Mouse (Mus musculus): ENCODE data around the gene Dgcr6.
"Not testable (repeated sequence)": the region's sequence is repeated elsewhere in the genome, so short reads cannot be mapped to it uniquely, and the experiment has no call there.

Gene Dgcr6

DNA sequence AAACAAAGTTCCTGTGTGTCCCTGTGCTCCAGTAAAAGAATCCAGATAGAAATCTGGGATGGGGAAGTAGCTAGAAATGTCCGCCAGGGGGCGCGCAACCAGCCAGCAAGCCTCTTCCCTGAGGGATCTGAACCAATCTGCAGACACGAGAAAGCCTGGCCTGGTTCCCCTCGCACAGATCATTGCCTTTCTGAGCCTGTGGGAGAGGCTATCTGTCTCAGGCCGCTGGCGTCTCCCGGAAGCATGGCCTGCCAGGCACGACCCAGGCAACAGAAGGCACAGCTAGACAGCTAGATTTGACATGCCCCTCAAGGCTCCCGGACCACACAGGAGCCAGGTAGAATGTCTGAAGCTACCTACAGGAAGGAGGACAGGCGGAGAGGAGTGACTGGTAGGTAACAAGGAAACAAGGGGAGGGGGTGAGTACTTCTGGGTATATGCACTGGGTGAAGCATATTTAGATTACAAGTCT is at the start of gene Dgcr6:
Dgcr6 (plus strand) TSS at position 130 of the 472 bp plus-strand sequence.
- DNase-seq (ENCODE audit: low spot score in 2 of 2), result peak; percentile 14 to 31

DNA sequence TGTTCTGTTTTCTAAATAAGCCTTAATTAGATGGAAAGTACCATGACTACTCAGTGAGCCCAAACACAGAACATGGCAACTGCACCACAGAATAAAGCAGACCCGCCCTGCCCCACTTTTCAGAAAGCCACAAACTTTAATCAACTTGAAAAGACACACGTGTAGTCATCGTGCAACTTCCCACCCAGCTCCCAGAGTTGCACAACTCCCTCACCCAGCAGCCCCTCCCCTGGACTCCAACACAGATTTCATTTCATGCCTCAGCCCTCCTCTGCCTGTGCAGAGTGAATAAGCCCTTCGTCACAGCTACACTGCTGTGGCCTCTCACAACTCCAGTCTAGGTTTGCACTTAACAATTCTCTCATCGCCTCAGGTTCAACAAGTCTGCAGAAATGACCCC is 48.1 kb upstream of the Dgcr6 start:
- no peak for DNase-seq (ENCODE audit: low spot score in 2 of 2)

DNA sequence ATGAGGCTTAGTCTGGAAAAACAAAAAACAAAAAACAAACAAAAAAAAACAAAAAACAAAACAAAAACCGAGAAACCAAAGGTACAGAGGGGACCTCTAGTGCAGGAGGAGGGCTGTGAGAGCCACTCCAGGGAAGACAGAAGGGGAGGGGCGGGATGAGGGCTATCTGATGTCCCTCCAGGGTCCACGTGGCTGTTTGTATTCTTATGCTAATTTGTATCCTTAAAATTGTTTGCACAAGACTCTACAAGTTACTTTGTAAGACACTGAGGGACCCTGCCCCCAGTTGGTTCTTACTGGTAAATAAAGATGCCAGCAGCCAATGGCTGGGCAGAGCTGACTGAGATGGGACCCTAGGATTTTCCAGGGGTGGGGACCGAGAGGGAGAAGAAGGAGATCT is 45.6 kb upstream of the Dgcr6 start:
- no peak for DNase-seq (ENCODE audit: low spot score in 2 of 2)

DNA sequence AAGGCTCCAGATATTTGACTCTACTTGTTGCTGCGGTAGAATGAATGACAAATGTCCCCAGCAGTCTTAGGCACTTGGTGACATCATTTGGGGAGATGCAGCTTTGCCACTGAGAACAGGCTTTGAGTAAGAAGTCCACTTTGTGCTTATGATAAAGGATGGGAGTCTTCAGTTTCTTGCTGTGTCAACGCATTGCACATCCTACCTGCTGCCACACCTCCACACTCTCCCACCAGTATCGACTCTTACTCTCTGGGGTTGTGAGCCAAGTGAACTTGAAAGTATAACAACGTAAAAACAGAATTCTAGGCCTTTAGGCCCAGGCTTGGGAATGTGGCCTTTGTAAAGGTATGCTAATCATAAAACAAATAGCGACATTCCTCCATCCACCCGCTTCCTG is 41.6 kb upstream of the Dgcr6 start:
- no peak for DNase-seq (ENCODE audit: low spot score in 2 of 2)

DNA sequence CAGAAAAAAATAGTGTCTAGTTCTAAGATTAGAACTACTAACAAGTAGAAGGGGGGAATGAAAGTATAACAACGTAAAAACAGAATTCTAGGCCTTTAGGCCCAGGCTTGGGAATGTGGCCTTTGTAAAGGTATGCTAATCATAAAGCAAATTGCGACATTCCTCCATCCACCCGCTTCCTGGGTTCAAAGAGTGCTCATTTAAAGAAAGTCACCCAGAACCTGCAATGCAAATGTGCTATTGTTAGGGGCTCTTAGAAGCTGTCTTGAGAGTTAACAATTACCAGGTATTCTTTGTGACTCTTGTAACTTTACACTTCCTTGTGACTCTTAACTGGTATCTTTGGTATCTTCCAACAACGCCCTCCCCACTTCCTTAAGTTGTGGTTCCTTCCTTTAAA is 36.2 kb upstream of the Dgcr6 start:
- DNase-seq (ENCODE audit: low spot score in 2 of 2), result not testable (repeated sequence)

DNA sequence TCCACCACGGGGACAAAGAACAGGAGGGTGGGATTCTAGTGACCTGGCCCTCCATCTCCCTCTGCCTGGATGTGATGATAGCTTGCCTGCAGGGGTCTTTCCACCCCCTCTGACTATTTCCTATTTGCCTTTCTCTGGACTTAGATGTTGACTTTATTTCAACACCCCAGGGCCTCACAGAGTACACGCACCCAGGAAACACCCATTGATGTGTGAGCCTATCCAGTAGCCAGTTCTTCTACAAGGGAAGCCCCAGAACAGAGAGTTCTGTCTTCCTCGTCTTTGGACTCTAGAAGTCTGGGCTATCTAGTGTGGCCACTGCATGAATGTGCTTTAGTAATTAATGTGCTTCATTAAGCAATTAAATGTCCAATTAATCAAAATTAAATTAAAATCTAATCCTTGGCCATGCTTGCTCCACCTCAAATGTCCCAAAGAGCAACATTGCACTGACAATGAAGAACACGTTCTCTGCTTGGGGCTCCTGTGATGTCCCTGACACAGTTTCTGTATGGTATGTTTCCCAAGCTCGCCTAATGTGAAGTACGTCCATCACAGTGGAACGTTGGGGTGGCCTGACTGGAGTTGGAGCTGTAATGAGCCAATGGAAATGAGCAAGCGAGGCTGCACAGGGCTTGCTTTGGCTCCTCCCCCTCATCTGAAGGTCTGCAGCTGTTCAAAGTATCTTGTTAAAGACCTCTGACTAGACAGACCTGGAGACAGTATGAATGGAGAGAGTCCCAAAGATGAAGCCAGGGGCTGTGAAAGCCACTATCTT is 29.7 kb upstream of the Dgcr6 start:
- no peak for DNase-seq (ENCODE audit: low spot score in 2 of 2)

DNA sequence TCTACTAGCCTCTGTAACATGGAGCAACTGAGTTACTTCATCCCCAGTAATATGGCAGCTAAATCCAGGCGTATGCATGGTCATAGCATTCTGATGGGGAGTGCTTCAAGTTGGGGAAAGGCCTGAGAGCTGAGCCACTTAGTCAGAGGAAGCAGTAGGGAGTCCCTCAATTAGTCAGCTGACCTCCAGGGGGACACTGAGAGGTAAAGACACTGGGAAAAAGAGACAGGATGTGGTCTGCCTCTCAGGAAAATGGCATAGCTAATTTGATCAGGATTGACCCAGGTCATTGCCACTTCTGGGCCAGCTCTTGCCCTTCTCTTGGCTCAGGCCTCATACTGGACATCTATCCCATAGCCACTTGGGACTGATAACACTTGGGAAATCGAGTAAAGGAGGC is 25.3 kb upstream of the Dgcr6 start:
- no peak for DNase-seq (ENCODE audit: low spot score in 2 of 2)

DNA sequence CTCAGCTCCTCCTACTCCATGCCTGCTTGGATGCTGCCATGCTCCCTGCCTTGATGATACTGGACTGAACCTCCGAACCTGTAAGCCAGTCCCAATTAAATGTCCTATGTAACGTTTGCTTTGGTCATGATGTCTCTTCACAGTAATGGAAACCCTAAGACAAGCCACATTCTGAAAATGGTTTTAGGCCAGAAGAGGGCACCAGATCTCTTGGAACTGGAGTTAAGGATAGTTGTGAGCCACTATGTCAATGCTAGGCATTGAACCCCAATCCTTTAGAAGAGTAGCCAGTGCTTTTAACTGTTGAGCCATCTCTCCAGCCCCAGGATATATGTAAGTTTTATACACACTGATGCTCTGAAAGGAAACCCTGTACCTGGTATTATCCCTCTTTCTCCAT is 20.9 kb upstream of the Dgcr6 start:
- DNase-seq (ENCODE audit: low spot score in 2 of 2), result no peak

DNA sequence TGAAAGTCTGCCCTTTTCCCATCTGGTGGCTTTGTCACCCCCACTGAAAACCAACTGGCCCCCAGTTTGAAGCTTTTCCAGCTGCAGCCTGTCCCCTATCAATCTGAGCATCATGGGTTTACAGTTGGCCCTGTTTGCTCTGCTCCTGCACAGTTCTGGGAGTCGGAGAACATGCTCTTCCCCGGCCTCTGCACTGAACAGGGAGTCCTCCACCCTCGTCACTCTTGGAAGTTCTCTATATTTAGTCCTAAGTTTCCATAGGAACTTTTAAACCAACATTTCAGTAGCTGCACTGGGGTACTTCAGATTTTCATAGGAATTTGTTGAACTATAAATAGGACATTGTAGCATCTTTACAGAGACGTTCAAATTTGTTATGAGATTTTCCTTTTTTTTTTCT is 19.4 kb upstream of the Dgcr6 start:
- DNase-seq (ENCODE audit: low spot score in 2 of 2), result no peak

DNA sequence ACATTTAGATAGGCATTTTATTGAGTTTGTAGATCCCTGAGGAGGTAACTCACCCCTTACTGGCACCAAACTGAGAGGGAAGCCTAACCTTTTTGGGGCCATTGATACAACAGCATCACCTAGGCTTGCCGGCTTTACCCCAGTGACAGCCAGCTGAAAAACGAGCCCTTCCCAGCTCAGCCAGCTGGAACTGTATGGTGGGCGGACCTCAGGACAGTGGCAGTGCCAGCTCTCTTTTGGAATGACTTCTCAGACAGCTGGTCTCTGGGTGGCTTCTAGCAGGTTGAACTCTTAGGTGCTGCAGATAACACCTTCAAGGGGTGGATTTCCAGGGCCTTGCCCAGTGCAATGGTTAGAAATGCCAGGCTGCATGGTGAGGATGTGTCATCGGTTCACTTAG is 18.4 kb upstream of the Dgcr6 start:
- DNase-seq (ENCODE audit: low spot score in 2 of 2), result no peak

DNA sequence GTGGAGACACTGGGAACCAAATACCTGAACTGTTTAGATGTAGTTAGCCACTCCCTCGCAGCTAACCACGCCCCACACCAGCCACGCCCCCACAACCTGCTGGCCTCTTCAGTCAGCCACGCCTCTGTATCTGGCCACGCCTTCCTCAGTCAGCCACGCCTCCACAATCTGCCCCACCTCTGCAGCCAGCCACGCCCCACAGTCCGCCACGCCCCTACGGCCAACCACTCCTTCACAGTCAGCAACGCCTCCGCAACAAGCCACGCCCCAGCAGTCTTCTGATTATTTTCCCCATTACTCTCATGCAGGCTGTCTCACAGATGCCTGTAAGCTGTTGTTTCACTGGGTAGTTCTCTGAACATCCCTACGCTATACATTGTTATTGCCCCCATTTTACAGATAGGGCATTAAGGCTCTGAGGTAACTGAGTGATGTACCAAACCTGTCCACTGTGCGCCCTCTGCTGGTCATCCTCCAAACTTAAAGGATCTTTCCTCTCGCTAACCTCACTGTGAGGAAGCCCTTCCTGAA is 16.2 kb upstream of the Dgcr6 start:
- peak; percentile 45 to 51 for DNase-seq (ENCODE audit: low spot score in 2 of 2)

DNA sequence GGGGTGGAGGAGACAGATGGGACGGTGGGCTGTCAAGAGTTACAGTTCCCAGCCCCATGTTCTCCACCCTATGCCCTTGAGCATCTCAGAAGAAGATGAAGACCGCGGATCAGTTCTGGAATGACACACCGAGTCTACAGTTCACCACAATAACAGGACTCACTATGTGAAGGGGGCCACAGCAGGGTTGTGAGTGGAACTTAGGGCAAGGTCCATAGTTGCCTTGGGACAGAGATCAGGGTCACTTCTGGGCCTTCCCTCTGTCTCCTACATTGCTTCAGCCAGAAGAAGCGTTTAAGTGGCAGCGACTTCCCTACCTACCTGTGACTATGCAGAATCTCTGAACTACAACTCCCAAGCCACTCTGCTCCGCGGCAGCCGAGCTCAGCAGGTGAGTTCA is 15.6 kb upstream of the Dgcr6 start:
- DNase-seq (ENCODE audit: low spot score in 2 of 2), result no peak

DNA sequence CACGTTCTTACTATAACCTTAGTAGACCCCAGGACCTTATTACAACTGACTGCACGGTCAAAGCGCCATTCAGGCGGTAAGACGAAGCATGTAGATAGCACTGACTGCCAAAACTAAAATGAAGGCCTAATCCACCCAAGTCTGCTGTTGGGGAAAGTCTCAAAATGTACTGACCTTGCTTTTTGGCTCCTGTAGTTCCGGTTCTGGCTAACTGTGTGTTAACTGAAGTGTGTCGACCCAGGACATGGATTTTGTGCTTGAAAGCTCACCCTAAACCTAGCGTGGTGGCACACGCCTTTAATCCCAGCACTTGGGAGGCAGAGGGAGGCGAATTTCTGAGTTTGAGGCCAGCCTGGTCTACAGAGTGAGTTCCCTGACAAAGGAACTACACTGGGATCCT is 7.7 kb upstream of the Dgcr6 start:
- no peak for DNase-seq (ENCODE audit: low spot score in 2 of 2)

DNA sequence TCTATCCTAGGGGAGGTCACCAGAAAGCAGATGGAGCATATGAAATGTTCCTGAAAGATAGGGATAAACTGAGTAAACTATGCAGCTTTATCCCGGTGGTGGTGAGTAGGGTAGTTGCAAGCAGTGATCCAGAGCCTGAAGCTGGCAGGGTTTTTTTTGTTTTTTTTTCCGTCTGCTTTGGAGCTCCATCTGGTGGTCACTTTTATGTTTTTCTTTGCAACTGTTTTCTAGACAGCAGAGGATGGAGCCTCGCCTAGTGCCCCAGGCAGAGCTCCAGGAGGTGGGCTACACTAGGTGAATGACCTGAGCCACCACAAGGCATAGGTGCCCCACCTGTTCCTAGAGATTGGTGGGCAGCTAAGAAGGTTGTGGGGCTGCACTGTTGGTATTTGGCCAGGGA is 5.0 kb upstream of the Dgcr6 start:
- peak in 1 of 2 experiments; percentile 11 for DNase-seq (ENCODE audit: low spot score in 2 of 2)

DNA sequence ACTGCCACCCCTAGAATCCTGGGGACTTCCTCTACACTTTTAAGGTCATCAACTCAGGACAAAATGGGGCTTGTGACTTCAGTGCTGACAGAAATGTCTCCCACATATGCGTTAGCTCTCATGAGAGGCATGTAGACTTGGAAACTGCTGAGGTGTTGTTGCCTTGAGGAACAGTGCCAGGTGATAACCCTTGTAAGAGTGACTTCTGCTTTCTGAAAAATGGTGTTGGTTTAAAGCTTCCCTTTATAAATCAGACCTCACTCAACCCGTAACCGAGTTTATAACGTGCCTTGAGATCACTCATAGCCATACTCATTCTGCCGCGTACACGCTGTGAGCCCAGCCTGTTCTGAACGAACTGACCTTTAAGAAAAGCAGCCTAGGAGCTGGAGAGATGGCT is 4.6 kb upstream of the Dgcr6 start:
- DNase-seq (ENCODE audit: low spot score in 2 of 2), result peak; percentile 11 to 16

DNA sequence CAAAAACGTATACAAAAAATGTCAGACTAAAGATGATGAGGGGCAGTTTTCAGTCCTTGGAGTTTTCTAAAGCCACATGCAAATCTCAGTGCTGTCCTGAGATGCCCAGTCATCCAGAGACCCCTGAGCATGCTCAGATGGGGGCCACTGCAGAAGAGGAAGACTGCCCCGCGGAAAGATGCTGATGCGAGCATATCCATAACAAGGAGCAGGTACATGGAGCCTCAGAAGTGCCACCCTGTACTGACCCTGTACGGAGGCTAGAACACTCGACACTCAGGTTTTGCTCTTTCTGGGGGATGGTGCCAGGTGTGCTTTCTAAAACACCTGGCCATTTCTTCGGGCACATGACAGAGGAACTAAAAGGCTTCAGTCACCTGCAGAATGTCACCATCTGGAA is 338 bp upstream of the Dgcr6 start:
- no peak for DNase-seq (ENCODE audit: low spot score in 2 of 2)

DNA sequence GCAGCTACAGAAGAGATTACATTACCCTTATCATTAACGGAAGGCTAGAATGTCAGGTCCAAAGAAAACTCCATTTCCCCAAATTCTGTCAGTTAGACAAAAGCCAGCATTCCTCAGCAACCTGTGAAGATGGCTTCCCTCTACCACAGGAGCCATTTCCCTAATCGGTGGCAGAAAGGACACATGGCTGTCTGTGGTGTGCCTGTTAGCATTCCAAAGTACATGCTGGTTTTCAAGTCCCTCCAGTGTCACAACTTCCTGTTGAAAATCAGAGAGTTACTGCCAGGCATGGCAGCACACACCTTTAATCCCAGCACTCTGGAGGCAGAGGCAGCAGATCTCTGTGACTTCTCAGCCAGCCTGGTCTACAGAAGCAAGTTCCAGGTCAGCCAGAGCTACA is 3.6 kb downstream of the Dgcr6 start:
- DNase-seq (ENCODE audit: low spot score in 2 of 2), result no peak

DNA sequence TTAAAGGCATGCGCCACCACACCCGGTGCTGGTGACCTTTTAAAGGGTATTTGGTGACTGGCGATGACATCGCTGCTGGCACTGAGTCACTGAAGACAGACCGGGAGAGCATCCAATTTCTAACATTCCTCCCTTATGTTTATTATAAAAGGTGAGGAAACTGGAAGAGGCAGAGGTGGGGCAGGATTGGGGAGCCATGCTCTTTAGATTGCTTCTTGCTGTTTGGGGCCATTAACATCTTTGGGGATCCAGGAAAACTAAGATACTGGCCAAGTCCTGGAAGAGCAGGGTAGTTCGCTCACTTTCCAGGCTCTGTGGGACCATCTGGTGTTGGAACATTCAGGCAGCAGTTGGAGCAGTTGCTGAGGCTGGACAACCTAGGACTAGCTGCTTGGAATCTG is 5.7 kb downstream of the Dgcr6 start:
- no peak for DNase-seq (ENCODE audit: low spot score in 2 of 2)

DNA sequence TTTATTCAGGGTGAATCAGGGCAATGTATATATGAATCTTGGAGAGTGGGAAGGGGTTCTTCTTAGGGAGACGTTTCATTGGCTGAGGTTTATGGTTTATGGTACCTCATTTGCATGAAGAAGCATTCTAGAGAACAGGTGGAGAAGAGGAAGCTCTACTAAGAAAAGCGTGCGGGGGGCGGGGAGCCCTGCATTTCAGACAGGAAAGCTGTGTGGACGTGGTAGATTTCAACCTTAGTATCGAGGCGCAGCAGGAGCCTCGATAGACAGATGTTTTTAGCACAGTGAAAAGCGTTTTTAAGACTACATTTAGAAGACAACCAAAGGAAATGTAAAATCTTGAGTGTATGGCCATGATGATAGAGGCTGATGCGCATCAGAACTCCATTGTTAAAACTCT is 6.6 kb downstream of the Dgcr6 start:
- no peak for DNase-seq (ENCODE audit: low spot score in 2 of 2)

DNA sequence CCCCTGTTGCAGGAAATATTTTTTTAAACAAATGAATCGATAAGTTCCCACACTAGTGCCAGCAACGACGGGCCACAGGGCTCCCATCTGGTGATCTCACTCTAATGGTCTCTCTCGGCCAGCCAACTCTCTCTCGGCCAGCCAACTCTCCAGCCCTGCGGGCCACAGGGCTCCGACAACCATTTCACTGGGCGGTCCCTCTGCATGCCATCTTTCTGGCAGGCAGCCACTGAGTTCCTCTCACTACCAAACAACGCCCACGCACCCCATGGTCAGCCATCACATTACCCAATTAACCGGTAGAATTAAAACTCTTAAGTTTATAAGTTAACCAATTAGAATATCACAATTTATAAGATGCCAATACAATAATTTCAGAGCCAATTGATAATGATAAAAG is 8.5 kb downstream of the Dgcr6 start:
- no peak for DNase-seq (ENCODE audit: low spot score in 2 of 2)

DNA sequence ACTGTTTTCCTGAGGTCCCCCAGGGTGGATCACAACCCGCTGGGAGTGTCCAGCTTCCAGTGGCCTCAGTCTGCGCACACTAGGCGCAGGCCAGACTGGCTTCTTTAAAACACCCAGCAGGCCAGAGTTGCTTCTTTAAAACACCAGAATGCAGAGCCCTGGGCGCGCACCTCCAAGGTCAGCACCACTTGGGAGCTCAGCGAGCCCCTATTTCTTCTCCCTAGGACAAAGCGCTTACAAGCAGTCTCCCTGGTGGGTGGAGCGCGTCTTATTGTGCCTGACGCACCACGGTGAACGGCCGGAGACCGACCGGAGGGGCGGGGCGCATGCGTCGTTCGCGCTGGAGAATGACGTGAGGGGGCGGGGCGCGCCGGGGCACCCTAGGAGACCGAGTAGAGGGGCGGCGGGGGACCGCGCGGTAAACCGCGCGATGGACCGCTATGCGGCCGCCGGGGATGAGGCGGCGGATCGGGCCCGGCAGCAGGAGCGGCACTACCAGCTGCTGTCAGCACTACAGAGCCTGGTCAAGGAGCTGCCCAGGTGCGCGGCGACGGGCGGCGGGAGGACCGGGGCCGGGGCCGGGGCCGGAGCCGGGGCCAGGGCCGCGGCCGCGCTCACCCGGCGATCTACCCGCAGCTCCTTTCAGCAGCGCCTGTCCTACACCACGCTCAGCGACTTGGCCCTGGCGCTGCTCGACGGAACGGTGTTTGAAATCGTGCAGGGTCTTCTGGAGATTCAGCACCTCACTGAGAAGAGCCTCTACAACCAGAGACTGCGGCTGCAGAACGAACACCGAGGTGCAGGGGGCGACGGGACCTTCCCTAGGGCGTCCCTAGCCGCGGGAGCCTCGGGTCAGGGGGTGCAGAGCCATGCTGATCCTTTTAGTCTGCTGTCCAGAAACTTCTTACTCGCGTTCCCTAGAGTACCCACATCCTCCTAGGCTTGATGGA is 13.7 kb downstream of the Dgcr6 start:
- DNase-seq (ENCODE audit: low spot score in 2 of 2), result peak; percentile 88 to 89

DNA sequence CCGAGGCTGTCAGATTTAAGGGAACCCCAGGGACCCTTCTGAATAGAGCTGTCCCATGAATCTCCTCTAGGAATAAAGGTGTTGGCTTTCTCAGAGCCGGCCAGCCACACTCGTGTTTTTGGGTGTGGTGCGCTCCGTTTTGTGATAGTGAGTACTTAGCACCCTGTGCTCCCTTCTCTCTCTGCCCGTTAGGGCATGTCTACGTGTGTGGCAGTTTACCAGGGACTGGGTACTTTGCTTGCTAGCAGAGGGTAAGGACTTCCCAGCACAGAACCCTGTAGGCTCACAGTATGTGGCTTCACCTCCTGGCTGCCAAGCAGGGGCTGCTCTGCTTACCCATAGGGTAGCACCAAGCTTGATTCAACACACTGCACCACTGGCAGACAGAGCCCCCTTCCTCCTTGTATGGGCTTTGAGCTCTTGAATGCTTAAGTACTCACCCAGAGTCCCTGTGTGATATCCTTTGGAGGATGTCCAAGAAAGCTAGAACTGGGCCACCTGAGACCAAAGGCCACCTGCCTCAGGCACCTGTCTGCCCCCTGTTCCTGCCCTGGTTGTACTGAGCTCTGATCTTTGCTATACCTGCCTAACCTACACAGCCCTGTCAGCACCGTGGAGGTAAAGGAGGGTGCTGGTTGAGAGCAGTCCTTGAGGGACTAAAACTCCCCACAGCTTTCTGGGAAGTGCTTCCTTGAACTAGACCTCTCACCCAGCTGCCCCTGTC is 16.2 kb downstream of the Dgcr6 start:
- DNase-seq (ENCODE audit: low spot score in 2 of 2), result no peak
